Mouse (Mus musculus): ENCODE measurements around the gene Osbp2. TPM values are rescaled to one million over a fixed set of nuclear protein-coding genes. Genes with fewer than 3 reads are reported as not detected.

The Osbp2 gene
- polyA plus RNA-seq, 1 experiment from 2014 or later, result 14.9 TPM

GRCm38 (mm10) chr11:3683696-3684095 is 180.0 kb downstream of the Osbp2 start:
- 94% methylated on average over 11 of the region's 11 CpGs for WGBS

GRCm38 (mm10) chr11:3679771-3680170 is 183.9 kb downstream of the Osbp2 start:
- H3K27me3 ChIP-seq, result no peaks in the 10 kb centered on the region
- no peak overlapping the region for H3K4me3 ChIP-seq (replicated peaks)
- H3K36me3 ChIP-seq, result peaks cover 91% of the 10 kb centered on the region
- H3K4me1 ChIP-seq (replicated peaks), result no peaks in the 10 kb centered on the region
- no peak overlapping the region for H3K4me2 ChIP-seq (replicated peaks)
- ATAC-seq, result no peak
- WGBS, result 98% methylated on average over 3 of the region's 3 CpGs
- no peak overlapping the region for H3K9ac ChIP-seq (replicated peaks)
- no peaks in the 10 kb centered on the region for H3K9me3 ChIP-seq
- no peak overlapping the region for H3K27ac ChIP-seq

More at GRCm38 (mm10) chr11:3683696-3684095, 180.0 kb downstream of the Osbp2 start:
- H3K36me3 ChIP-seq, result peaks cover 91% of the 10 kb centered on the region
- no peaks in the 10 kb centered on the region for H3K27me3 ChIP-seq
- no peak for ATAC-seq
- no peak overlapping the region for H3K4me2 ChIP-seq (replicated peaks)
- H3K9me3 ChIP-seq, result no peaks in the 10 kb centered on the region
- no peak overlapping the region for H3K27ac ChIP-seq
- H3K4me3 ChIP-seq (replicated peaks), result no peak overlapping the region
- H3K4me1 ChIP-seq (replicated peaks), result no peaks in the 10 kb centered on the region
- no peak overlapping the region for H3K9ac ChIP-seq (replicated peaks)

GRCm38 (mm10) chr11:3677204-3677603 is 186.5 kb downstream of the Osbp2 start:
- Histone ChIP-seq H3K27me3 (no peaks in the 10 kb centered on the region), H3K9ac (replicated peaks) (no peak overlapping the region), H3K36me3 (peaks cover 93% of the 10 kb centered on the region), H3K4me2 (replicated peaks) (no peak overlapping the region), H3K9me3 (no peaks in the 10 kb centered on the region), H3K27ac (0 out of 2 replicates have a peak overlapping the region, but pooled peaks have one; percentile 2), H3K4me1 (replicated peaks) (no peaks in the 10 kb centered on the region), H3K4me3 (replicated peaks) (no peak overlapping the region)
- WGBS, result 81% methylated on average over 6 of the region's 6 CpGs
- no peak for ATAC-seq

DNA sequence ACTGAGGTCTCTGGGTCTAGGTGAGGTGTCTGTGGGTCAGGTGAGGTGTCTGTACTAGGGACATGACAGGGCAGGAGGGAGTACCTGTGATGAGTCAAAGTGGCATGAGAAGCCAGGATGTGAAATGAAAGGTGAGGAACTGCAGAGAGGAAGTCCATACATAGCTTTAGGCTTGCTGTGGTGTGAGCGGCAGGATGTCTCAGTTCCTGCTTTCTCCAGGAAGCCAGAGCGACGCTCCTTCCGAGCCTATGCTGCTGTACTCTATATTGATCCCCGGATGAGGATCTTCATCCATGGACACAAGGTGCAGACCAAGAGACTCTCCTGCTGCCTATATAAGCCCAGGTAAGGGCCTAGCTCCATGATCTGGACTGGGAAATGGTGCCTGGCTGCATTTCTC is 187.3 kb downstream of the Osbp2 start:
- no peak for ATAC-seq
- no peak overlapping the region for H3K9ac ChIP-seq (replicated peaks)
- H3K27ac ChIP-seq, result 0 out of 2 replicates have a peak overlapping the region, but pooled peaks have one; percentile 2
- H3K4me1 ChIP-seq (replicated peaks), result no peaks in the 10 kb centered on the region
- H3K9me3 ChIP-seq, result no peaks in the 10 kb centered on the region
- no peak overlapping the region for H3K4me3 ChIP-seq (replicated peaks)
- no peaks in the 10 kb centered on the region for H3K27me3 ChIP-seq
- no peak overlapping the region for H3K4me2 ChIP-seq (replicated peaks)
- WGBS, result 90% methylated on average over 5 of the region's 5 CpGs
- H3K36me3 ChIP-seq, result peaks cover 94% of the 10 kb centered on the region

GRCm38 (mm10) chr11:3674545-3674944 is 189.2 kb downstream of the Osbp2 start:
- ATAC-seq, result no peak
- 87% methylated on average over 4 of the region's 4 CpGs for WGBS
- H3K4me3 ChIP-seq (replicated peaks), result no peak overlapping the region

GRCm38 (mm10) chr11:3671000-3671628 is 192.6 kb downstream of the Osbp2 start:
- Histone ChIP-seq H3K36me3 (peaks cover 84% of the 10 kb centered on the region), H3K4me2 (replicated peaks) (no peak overlapping the region), H3K9me3 (no peaks in the 10 kb centered on the region), H3K27ac (no peak overlapping the region), H3K4me1 (replicated peaks) (no peaks in the 10 kb centered on the region), H3K27me3 (no peaks in the 10 kb centered on the region), H3K9ac (replicated peaks) (no peak overlapping the region), H3K4me3 (replicated peaks) (no peak overlapping the region)
- WGBS, result 94% methylated on average over 1 of the region's 1 CpGs
- ATAC-seq, result no peak

More at GRCm38 (mm10) chr11:3674545-3674944, 189.2 kb downstream of the Osbp2 start:
- no peaks in the 10 kb centered on the region for H3K27me3 ChIP-seq
- no peak overlapping the region for H3K9ac ChIP-seq (replicated peaks)
- H3K27ac ChIP-seq, result no peak overlapping the region
- no peaks in the 10 kb centered on the region for H3K9me3 ChIP-seq
- no peaks in the 10 kb centered on the region for H3K4me1 ChIP-seq (replicated peaks)
- H3K36me3 ChIP-seq, result peaks cover 93% of the 10 kb centered on the region
- no peak overlapping the region for H3K4me2 ChIP-seq (replicated peaks)

DNA sequence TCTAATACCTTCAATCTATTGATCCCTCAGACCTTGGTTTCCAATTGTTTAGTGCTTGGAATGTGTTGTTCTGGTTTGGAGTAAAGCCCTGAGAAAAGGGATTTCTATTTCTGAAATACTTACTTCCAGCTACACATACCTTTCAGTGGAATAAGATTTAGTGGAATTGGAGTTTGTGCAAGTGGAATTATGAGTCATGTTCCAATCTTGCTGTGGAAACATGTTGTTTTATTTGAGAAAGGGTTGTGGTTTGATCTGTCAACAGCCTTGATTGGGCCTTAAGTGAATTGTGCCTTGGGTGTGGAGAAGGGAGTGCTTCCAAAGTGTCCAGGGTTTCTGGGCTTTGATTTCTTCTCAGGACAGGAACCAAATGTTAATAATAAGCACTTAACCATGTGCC is 193.9 kb downstream of the Osbp2 start:
- Histone ChIP-seq H3K9me3 (no peaks in the 10 kb centered on the region), H3K36me3 (peaks cover 78% of the 10 kb centered on the region), H3K27me3 (no peaks in the 10 kb centered on the region), H3K9ac (replicated peaks) (no peak overlapping the region), H3K4me3 (replicated peaks) (no peak overlapping the region), H3K4me2 (replicated peaks) (no peak overlapping the region), H3K27ac (no peak overlapping the region), H3K4me1 (replicated peaks) (no peaks in the 10 kb centered on the region)
- ATAC-seq, result no peak

DNA sequence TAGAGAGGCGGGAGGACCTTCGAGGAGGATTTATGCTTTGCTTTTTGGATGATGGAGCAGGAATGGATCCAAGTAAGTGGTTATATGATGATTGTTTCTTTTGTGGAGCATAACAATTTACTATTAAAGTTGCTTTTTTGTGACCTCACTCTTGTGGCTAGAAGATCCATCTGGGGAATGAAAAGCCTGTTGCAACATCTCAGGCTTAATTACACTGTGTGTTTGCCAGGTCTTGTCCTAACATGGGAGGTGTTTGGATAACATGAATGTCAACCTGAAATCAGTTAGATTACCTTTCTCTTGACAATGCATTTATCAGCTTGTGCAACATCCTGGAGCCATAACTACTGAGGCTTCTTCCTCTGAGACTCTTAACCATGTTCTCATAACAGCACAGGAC is 194.9 kb downstream of the Osbp2 start:
- Histone ChIP-seq H3K36me3 (peaks cover 78% of the 10 kb centered on the region), H3K9me3 (no peaks in the 10 kb centered on the region), H3K9ac (replicated peaks) (no peak overlapping the region), H3K4me3 (replicated peaks) (no peak overlapping the region), H3K4me2 (replicated peaks) (no peak overlapping the region), H3K27ac (no peak overlapping the region), H3K4me1 (replicated peaks) (no peaks in the 10 kb centered on the region), H3K27me3 (no peaks in the 10 kb centered on the region)
- 95% methylated on average over 2 of the region's 2 CpGs for WGBS
- no peak for ATAC-seq

DNA sequence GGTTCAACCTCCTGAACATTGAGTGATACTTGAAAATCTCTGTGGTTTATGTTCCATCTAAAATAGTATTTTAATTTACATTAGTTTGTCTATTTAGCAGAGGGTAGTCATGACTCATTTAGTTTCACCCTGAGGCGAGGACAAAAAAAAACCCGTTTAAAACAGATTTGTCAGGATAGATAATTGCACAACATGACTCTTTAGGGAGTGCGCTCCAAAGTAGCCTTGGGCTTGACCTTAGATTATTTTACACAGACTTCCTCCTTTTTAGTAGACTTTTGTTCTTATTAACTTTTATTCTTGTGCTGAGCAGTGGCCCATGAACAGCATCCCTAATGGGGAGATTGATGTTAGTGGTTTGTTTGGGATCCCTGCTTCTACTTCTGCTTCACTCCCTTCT is 196.2 kb downstream of the Osbp2 start:
- no peak overlapping the region for H3K4me3 ChIP-seq (replicated peaks)
- H3K36me3 ChIP-seq, result peaks cover 73% of the 10 kb centered on the region
- no peaks in the 10 kb centered on the region for H3K27me3 ChIP-seq
- H3K9me3 ChIP-seq, result no peaks in the 10 kb centered on the region
- no peak overlapping the region for H3K9ac ChIP-seq (replicated peaks)
- 95% methylated on average over 3 of the region's 3 CpGs for WGBS
- H3K4me1 ChIP-seq (replicated peaks), result no peaks in the 10 kb centered on the region
- ATAC-seq, result no peak
- H3K27ac ChIP-seq, result no peak overlapping the region
- no peak overlapping the region for H3K4me2 ChIP-seq (replicated peaks)

GRCm38 (mm10) chr11:3661964-3662363 is 201.7 kb downstream of the Osbp2 start:
- Histone ChIP-seq H3K36me3 (peaks cover 45% of the 10 kb centered on the region), H3K9ac (replicated peaks) (no peak overlapping the region), H3K27me3 (no peaks in the 10 kb centered on the region), H3K27ac (no peak overlapping the region), H3K4me3 (replicated peaks) (no peak overlapping the region), H3K4me1 (replicated peaks) (no peaks in the 10 kb centered on the region), H3K4me2 (replicated peaks) (no peak overlapping the region), H3K9me3 (no peaks in the 10 kb centered on the region)
- 92% methylated on average over 2 of the region's 2 CpGs for WGBS
- ATAC-seq, result no peak

Other genes starting within 250 kb of the Osbp2 start
- gene Morc2a, start 214.7 kb downstream of the Osbp2 start, polyA plus RNA-seq (2015; fragmentation: Nextera tagmentation; extraction: Ambion mirVana), result 40.8 and 42.0 TPM in 2 replicates
- gene 4921536K21Rik, start 31.2 kb upstream of the Osbp2 start, polyA plus RNA-seq (2015; fragmentation: Nextera tagmentation; extraction: Ambion mirVana), result 0.54 and 0.67 TPM in 2 replicates
- 39.2 and 39.8 TPM in 2 replicates for gene Dusp18, start 31.3 kb upstream of the Osbp2 start, polyA plus RNA-seq (2015; fragmentation: Nextera tagmentation; extraction: Ambion mirVana)
- gene Slc35e4, start 50.8 kb upstream of the Osbp2 start, polyA plus RNA-seq (2015; fragmentation: Nextera tagmentation; extraction: Ambion mirVana), result 10.3 TPM in 2 replicates
- 16.6 and 20.3 TPM in 2 replicates for gene Tcn2, start 68.3 kb upstream of the Osbp2 start, polyA plus RNA-seq (2015; fragmentation: Nextera tagmentation; extraction: Ambion mirVana)
- gene Pes1, start 100.1 kb upstream of the Osbp2 start, polyA plus RNA-seq (2015; fragmentation: Nextera tagmentation; extraction: Ambion mirVana), result 67.5 and 70.2 TPM in 2 replicates
- 0.13 TPM in 1 of 2 replicates, not detected in the other for gene 4930556J24Rik, start 112.9 kb upstream of the Osbp2 start, polyA plus RNA-seq (2015; fragmentation: Nextera tagmentation; extraction: Ambion mirVana)
- gene Gal3st1, start 119.7 kb upstream of the Osbp2 start, polyA plus RNA-seq (2015; fragmentation: Nextera tagmentation; extraction: Ambion mirVana), result 1.4 and 1.5 TPM in 2 replicates
- gene Sec14l4, start 167.6 kb upstream of the Osbp2 start, polyA plus RNA-seq (2015; fragmentation: Nextera tagmentation; extraction: Ambion mirVana), result not detected in 2 replicates
- 0.26 TPM in 1 of 2 replicates, not detected in the other for gene Sec14l3, start 200.9 kb upstream of the Osbp2 start, polyA plus RNA-seq (2015; fragmentation: Nextera tagmentation; extraction: Ambion mirVana)
- gene Mtfp1, start 231.5 kb upstream of the Osbp2 start, polyA plus RNA-seq (2015; fragmentation: Nextera tagmentation; extraction: Ambion mirVana), result 4.9 and 6.6 TPM in 2 replicates